Mouse (Mus musculus) heart, postnatal 25 days (tissue): ENCODE data around the gene Flot2. TPM values are rescaled to one million over a fixed set of nuclear protein-coding genes. Genes with fewer than 3 reads are reported as not detected.

Source experiments
- DNase-seq: peaks from one replicate; pipeline ENCODE4 v3.0.0; 2022; ENCODE audit warnings: low spot score
- intact Hi-C: fragments of 180-260 bp; cut with DNase I; formaldehyde crosslinking; loops from one replicate; pipeline ENCODE4 v1.15.1; 2025
- total RNA-seq, 2 experiments: library from RNA; stranded (reverse); gene quantifications; 2 replicates each; pipeline ENCODE4 v1.2.3; 2021

Gene Flot2
- total RNA-seq, 2 experiments from 2014 or later = 59.3 to 61.2 TPM

DNA sequence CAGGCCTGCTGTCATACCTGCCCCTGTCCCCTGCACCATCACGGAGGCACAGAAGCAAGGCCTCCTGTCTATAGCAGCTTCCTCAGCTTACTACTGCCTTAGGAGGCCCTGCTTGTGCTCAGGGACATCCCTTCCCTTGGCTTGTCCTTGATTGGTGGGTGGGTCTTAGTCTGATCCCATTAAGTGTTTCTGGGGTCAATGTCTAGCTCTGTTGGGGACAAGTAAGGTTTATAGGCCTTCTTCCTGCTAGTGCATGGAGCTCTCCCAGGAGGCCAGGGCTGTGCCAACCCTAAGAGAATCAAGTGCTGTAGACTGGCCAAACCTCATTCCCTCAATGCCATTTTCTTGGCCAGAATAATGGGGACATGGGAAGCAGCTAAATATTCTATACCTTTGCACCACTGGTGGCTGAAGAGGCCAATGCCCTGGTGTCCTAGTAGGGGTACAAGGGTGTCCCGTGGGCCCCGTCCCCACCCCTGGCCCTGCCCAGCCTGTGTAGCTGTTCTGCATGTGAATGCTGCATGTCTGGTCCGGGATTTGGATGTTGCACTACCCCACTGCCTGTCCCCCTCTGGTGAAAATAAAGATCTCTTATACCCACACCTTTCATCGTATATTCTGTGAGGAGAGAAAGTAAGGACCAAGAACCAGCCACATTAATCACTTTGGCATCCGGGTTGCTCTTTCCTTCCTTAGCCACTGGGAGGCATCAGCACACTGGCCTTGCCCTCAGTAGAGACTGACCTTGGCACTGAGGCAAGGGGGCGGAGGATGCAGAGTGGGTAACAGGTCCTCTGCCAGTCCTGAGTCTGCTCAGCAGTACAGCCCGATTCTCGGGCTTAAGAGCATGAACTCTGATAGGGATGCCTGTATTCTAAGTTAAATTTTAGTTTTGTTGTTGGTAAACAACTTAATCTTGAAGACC, 22.4 kb downstream of the Flot2 start:
- intact Hi-C loops = loop anchor here (2.0 kb wide), 1 partner anchor 117 kb away; the partner anchor contains the start of genes Nek8 and Tlcd1
- peak; percentile 62 for DNase-seq

DNA sequence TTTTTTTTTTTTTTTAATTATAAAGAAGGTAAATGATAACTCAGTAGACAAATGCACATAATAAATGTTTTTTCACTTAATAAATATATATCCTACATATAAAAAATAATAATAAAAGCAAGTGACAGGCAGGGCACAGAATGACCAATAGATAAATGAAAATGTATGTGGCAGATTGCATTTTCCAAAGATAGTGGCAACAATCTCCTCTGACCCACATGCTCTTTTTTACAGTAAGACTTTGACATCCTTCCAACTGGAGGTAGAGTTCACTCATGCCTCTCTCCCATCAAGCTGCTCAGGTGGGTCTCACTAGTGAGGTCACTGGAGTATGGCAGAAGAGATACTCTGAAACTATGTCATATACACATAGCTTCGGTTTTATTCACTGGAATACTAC, 24.8 kb downstream of the Flot2 start:
- intact Hi-C loops = no loop called here
- DNase-seq = no peak

DNA sequence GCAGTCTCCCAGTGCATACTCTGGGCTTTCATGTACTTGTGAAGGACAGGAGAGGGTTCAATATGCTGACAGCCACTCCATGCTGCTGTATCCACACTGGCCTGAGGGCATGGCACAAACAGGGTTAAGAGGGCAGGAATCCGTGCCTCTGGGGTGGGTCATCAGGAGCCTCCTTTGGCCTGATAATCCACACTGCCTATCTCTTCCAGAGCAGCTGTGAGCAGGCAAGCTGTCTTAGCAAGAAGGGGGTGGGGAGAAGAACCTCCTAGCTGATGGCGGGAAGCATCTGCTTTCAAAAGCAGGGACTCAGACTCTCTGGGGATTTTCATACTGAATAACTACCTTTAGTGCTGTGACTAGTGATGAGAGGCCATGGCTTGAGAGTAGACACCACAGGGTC, 28.2 kb downstream of the Flot2 start:
- intact Hi-C loops = no loop called here
- no peak for DNase-seq

DNA sequence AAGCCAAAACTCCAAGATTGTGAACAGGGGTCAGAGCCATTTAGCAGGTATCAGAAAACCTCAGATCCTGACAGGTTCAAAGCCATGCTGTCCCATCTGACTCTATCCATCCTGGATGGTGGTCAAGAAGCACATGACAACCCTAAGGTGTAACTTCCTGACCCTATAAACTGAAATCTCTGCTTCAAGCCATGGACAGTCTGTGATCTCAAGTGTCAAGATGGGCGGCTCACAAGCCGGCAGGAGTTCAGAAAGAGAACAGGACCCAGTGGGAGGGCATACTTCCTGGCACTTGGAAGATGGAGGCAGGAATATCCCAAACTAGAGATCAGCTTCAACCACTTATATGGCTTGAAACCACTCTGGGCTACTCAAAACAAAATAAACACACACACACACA, 28.9 kb downstream of the Flot2 start:
- no peak for DNase-seq
- intact Hi-C loops = no loop called here

DNA sequence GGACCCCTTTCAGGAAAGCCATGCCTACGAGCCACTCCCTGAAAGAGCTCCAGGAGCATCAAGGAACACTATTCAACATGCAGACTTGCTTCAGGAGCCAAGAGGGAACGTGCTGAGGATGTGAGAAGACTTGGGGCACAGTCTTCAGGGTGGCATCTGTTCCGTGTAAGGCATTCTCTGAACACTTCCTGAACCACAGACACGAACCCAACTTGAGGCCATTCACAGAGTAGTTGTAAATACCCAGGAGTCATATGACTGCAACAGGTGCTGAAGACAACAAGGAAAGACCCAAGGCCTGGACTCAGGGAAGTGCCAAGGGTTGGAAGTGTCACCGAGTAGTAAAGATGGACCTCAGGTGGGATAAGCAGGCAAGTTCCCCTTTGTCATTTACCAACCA, 29.8 kb downstream of the Flot2 start:
- intact Hi-C loops = no loop called here
- DNase-seq = no peak

DNA sequence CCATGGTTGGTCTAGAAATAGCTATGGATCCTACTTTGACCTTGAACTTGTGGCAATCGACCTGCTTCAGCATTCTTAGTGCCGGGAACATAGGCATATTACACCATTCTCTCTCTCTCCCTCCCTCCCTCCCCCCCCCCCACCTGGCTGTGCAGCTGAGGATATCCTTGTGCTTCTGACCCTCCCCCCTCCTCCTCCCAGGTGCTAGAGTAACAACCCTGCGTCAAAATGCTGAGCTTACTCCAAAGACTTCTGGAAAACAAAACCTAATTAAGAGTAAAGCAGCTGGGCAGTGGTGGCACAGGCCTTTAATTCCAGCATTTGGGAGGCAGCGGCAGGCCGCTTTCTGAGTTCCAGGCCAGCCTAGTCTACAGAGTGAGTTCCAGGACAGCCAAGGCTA, 31.4 kb downstream of the Flot2 start:
- no peak for DNase-seq
- intact Hi-C loops = no loop called here

DNA sequence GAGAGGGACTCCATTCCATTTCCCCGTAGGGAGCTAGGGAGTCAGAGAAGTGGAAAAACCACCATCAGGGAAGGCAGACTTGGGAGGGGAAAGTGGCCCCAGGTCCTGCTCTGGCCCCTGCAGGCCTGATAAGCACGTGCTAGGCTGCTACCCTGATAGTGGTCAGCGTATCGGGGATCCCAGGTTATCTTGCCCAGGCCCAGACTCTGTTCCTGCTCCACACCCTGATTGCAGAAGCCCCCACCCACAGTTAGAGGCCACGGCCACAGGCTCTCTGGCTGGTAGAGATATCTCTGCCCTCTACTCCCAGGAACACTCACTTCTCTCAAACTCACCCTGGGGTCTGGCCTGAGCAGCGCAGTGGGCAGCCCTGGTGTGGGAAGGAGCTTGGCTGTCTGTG, 31.9 kb downstream of the Flot2 start:
- DNase-seq = no peak
- intact Hi-C loops = no loop called here

DNA sequence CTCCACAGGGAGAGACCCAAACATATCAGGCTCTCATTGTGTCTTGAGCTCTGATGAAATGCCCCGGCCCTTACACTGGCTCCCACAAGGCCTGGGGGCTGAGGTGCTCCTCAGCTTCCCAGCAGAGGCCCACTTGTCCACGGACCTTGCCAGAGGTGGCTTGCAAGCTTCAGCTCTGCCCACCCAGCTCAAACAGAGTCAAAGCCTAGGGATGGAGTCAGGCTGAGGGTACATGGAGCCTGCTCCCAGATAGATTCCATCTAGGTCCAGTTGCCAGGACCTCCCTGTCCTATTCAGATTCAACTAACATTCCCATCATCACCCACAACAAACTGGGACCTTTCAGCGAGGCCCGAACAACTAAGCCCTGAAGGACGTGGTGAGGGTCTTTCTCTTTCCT, 34.2 kb downstream of the Flot2 start:
- intact Hi-C loops = no loop called here
- DNase-seq = no peak

DNA sequence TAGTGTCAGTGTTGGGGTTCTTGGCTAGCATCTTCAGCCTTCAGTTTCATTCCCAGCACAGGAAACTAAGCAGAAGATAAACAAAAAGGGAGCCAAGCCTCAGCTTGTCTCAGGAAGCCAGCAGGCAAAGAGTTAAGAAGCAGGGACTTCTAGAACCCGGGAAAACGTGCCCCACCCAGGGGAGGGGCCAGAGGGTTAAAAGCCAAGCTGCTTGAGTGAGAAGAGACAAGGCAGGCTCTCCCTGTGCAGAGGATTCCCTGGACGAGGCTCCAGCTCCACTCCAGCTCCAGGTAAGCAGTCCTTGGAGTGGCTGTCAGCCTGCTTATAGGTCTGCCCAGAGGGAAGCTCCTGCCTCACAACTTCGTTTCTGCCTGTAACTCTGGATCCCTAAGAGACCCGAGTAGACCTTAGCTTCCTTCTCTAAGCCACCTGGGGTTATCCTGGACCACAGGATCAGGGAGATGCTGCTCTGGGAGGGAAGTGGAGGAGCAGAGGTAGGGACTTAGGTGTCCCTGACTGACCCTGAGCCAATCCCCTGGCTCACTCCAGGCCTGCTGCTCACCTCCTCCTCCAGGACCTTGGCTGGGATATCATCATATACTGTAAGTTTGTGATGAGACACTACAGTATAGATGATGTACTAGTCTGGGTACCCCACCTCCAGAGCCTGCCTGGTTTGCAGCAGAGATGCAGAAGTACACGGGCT, 34.8 kb downstream of the Flot2 start:
- intact Hi-C loops = no loop called here
- no peak for DNase-seq

DNA sequence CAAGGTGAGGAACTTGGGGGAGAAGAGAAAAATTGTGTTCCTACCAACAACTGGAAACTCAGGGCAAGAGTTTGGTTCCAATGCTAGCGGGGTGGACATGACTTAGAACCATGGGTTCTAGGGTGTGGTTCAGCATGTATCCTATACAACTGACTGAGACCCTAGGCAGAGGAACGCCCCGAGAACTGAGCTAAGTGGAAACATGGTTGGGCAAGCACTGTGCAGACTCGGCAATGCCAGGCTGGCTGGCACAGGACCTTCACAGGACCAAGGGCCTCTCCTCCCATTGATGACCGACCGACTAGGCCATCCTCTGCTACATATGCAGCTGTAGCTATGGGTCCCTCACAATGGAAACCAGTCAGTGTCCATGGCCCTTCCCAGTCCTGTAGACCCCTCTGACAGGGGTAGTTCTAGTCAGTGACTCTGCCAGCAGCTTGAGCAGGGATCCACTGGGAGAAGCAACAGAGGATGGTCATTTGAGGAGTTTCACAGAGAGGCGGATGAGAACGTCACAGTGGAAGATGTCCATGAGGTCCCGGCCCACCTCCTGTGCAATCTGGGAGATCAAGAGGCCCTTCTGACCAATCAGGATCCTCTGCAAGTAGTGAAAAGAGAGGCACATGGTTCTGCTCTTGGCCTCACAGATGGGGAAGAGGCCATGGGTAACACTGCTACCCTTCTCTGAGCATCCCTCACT, 36.0 kb downstream of the Flot2 start:
- intact Hi-C loops = no loop called here

DNA sequence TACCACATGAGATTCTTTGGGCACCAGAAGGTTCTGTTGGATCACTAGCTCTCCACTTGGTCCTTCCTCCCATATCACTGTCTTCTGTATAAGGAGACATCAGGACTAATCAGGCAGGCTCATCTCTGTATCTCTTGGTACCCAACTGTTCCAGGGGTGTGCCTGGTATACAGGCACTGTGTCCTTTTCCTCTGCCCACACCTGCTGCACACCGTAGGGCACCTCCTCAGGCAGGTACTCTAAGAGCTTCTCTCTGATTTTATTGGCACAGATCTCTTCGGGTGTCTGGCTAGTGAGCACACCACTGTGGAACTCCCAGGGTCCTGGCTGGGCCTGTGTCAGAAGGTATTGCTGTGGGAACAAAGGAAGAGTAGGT, 36.5 kb downstream of the Flot2 start:
- intact Hi-C loops = no loop called here

More for the DNA sequence above, 36.0 kb downstream of the Flot2 start:
- no peak for DNase-seq

DNA sequence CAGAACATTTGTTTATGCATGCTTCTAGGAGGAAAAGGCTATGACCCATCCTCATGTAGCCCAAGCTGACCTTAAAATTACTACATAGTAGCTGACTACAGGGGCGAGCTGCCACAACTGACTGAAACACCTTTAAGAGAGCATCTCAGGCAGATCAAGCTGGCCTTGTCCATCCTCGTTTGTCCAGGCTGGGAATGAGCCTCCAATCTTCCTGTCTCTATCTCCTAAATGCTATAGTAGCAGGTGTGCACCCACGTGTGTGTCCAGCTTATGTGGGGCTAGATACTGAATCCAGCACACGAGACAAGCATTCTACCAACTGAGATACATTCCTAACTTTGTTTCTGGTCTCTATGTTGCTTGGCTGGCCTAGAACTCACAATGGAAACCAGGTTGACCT, 36.9 kb downstream of the Flot2 start:
- intact Hi-C loops = no loop called here
- DNase-seq = no peak

More for the DNA sequence above, 36.5 kb downstream of the Flot2 start:
- no peak for DNase-seq

DNA sequence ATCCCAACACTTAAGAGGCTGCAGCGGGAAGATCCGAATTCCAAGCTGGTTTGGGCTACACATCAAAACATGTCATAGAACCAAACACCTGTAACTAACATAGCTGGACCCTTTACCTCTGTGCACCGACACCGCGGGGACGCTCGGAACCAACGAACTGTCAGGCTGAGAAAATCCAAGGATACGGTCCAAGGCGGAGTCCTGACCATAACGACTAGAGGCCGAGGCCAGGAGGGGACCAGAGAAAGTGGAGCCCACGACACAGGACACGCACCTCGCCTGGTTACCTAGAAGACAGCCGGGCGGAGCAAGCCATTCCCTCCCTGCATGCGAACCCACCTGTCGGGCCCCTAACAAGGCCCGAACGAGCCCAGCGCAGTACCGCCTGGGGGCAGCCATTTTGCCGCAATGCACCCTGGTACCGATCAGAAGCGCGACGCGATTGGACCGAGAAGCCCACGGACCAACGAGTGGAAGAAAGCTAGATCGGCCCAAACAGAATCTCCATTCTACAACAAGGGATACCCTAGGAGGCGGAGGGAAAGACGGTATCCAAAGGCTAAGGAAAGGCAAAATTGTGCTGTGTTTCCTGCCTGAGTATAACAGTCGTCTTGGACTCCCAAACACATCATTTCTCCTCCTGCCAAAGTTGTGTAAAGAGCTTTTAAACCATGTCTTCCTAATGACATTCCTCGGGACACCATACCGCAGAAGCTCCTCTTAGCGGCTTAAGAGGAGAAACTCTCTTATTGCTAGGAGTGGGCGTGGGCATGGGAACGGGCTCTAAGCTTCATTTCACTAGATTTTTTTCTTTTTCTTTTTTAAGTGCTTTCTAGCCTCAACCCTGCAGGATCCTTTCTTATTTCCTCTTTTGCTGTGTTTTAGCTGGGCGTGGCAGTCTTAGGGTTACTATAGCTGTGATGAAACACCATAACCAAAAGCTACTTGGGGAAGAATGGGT, 42.5 kb downstream of the Flot2 start, which contains the start of gene Eral1:
TSS of gene Eral1 (minus strand) at position 423 of the 961 bp plus-strand sequence.
- DNase-seq = peak; percentile 64
- intact Hi-C loops = loop anchor here (5.0 kb wide), 1 partner anchor 77 kb away; no protein-coding TSS in a partner anchor

DNA sequence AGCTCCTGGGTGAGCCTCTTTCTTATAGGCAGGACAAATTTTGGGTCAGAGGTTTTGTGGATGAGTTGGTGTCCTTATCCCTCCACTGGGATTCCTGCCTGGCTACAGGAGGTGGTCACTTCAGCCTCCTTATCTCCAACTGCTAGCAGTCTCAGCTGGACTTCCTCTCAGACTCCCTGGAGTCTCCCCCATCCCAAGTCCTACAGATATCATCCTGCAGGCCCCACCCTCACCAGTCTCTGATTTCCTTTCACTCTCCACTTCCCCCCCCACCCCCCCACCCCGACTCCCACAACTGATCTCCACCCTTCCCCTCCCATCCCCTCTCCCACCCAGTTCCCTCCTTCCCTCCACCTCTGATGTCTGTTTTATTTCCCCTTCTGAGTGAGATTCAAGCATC, 45.9 kb downstream of the Flot2 start:
- intact Hi-C loops = loop anchor here (5.0 kb wide), 1 partner anchor 74 kb away; no protein-coding TSS in a partner anchor
- DNase-seq = no peak

DNA sequence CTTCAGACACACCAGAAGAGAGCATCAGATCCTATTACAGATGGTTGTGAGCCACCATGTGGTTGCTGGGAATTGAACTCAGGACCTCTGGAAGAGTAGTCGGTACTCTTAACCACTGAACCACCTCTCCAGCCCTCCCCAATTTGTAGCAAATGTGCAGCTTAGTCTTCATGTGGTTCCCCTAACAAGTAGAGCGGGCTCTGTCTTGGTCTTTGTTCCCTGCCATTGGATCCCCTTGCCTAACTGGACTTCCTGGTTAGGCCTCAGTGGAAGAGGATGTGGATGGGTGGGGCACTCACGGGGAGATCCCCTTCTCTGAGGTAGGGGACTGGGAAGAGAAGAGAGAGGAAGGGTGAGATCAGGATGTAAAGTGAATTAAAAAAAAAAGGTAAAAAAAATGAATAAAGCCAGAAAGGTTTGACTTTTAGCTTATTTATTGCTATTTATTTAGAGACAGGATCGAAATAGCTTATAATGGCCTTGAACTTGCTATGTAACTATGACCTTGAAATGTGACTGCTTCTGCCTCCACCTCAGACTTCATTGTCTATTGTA, 49.3 kb downstream of the Flot2 start:
- DNase-seq = no peak
- intact Hi-C loops = no loop called here

DNA sequence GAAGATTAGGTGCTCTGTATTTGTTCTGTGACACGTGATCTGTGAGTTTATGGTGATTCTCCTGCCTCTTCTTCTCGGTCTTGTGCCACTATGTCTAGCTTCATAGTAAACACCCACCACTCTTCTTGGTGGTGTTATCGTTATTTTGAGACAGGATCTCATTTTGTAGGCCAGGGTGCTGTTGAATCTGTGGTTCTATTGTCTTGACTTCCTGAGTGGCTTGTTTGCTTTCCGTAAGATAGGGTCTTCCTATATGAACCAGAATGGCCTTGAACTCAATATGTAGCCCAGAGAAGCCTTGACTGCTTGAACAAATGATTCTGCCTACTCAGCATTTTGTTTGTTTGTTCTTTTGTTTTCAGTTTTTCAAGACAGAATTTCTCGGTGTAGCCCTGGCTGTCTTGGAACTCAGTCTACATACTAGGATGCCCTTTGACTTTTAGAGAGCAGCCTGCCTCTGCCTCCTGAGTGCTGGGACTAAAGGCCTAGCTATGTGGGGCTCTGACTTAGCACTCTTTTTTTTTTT, 50.1 kb downstream of the Flot2 start:
- DNase-seq = no peak
- intact Hi-C loops = no loop called here

DNA sequence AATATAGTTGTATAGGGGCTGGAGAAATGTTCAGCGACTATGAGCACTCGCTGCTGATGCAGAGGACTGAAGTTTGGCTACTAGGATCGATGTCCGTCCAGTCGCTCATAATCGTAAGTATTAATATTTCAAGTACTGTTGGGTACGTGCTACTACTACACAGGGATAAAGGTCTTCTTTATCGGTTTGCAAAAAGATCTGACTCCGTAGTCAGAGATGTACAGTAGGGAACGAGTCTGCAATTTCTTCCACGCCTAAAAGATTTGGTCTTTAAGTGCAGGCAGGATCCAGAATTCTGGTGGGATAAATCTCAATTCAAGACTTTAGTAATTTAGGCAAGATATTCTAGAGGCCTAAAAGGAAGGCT, 56.4 kb downstream of the Flot2 start:
- intact Hi-C loops = no loop called here
- DNase-seq = no peak

DNA sequence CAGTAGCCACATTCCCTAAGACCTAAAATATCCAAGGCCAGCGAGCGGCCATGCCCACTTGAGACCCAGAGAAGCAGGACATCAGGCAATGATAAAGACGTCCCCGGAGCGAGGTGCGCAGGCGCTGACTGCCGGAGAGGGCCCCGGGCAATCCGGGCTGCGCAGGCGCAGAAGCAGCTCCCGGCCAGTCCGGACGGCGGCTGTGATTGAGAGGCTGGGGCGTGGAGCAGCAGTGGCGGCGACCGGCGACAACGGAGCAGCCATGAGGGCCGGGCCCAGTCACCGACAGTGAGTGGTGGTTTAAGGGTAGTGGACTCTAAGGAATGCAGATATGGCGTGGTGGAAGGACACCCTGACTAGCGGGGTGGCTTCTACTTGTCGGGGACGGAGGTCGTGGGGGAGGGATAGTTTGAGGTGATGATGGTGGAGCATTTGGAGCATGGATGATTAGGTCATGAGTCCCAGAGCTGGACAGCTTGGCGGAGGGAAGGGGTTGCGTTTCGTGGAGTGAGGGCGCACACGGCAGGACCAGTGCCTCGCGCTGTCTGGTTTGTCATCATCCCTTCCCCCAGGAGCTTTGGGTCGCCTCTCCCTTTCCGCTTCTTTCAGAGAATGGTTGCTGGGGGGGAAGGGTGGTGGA, 56.9 kb downstream of the Flot2 start, which contains the start of gene Fam222b:
TSS of gene Fam222b (plus strand) at position 157 of the 640 bp plus-strand sequence.
- intact Hi-C loops = loop anchor here (5.0 kb wide), 1 partner anchor 38 kb away; no protein-coding TSS in a partner anchor
- peak; percentile 91 for DNase-seq
